Mouse (Mus musculus) ovary, postnatal 36 days (tissue): Measurements from ENCODE around the gene Il7r.

Experiments
- DNase-seq: peaks from one replicate; pipeline ENCODE4 v3.0.0; 2022; ENCODE audit warnings: low spot score, mixed read lengths

Il7r gene

GRCm38 (mm10) chr15:9472167-9472566 lies 57.8 kb downstream of the Il7r start:
- DNase-seq = no peak

GRCm38 (mm10) chr15:9471053-9471685 lies 58.8 kb downstream of the Il7r start:
- no peak for DNase-seq

- DNase-seq = no peak
Observed at GRCm38 (mm10) chr15:9464039-9464438, 65.9 kb downstream of the Il7r start.

DNA sequence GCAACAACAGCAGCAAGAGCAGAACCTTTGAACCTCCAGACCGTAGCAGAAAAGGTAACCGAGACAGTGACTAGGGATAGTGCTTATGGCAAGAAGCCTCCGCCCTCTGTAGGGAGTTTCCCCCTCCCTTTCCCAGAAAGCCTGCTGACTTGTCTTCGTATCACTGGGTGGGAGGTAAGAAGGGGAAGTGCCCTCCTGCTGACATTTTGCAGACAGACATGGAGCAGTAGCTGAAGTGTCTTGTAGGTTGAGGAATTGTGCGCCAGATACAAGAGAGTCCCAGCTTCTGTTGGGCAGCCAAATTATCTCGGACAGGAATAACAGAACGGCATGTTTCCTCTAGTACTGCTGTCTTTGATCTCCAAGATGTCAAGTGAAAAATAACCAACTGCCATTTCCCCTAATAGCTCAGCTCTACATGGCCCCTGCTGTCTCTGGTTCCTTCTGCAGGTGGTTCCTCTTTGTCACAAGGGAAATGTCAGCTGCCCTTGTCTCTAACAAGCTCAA lies 66.4 kb downstream of the Il7r start:
- no peak for DNase-seq
